Mouse (Mus musculus) cerebellum, postnatal 25 days (tissue): ENCODE measurements at regions not wholly inside any gene's neighbourhood (a gene's known extent, or its start where the extent isn't known, plus 50 kb on each side); places are given as distances from the start of the nearest gene placed in this dataset.

ENCODE experiments used
- DNase-seq, 2 experiments: peaks; one replicate each; pipeline ENCODE4 v3.0.0; 2021; ENCODE audit warnings: mixed read lengths in 2 of 2

DNA sequence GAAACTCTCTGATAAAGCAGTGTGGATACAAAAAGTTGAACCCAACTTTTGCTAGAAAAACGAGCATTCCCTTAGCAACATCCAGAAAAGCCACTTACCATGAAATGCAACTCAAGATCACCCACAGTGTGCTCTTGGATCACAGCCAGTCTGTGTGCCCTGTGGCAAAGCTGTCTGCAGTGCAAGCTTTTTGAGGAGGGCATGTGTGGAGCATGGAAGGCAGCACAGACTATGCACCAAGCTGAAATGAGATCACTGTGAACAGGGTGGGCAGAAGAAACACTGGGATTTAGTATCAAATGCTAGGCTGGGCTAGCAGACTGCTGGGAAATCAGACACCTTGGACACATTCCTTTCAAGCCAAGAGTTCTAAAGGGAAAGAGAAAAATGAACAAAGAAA, 162.4 kb downstream of the Sim1 start:
- DNase-seq: peak in 1 of 2 experiments; percentile 12

DNA sequence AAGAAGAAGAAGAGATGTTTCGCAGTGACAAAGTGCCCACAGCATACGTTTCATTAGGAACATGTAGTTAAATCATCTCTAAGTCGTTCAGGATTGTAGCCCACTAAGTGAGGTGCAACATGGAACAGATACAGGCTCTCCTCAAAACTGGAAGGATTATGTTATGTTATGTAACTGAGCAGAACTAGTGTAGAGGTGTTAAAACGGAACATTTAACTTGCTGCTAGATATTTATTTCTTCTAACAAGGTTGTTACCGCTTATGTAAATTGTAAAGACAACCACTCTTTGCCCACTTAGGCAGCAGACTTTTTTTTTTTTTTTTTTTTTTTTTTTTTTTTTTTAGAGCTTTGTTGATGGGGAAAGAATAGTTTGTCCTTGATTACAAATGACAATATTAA, 163.8 kb downstream of the Sim1 start:
- DNase-seq: no peak

DNA sequence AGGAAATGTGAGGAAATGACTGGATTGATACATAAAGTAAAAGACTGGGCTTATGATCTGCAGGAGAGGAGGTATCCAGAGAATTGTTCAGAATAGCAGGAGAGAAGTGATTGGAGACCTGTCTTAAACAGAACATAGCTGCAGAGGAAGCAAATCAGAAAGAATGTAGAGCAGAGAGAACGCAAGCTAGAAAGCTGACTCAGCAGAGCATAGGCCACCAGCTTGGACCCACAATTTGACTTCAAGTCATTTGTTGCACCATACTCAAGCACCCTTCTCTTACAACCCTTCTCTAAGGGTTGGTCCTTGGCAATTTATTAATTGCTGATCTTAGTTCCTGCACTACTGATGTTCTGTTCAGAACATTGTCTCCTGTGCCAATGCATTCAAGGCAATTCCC, 207.0 kb downstream of the Sim1 start:
- DNase-seq: no peak

DNA sequence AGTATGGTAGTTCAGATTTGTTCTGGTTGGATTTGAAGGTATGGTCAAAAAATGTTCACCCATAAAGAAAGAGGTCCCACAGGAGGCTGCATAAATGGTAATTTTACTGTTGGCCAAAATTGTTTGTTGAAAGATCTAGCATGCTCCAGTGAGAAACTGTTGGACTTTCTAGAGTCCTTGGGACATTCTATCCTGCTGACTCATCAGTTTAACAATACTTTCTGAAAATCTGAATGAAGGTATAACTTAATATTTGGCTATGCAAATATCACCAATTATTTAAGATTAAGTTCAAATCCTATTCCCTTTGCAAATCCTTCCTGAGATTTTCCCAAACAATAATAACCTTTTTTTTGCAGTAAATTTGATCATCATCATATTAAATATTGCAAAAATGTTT, 257.3 kb downstream of the Sim1 start:
- DNase-seq: no peak

DNA sequence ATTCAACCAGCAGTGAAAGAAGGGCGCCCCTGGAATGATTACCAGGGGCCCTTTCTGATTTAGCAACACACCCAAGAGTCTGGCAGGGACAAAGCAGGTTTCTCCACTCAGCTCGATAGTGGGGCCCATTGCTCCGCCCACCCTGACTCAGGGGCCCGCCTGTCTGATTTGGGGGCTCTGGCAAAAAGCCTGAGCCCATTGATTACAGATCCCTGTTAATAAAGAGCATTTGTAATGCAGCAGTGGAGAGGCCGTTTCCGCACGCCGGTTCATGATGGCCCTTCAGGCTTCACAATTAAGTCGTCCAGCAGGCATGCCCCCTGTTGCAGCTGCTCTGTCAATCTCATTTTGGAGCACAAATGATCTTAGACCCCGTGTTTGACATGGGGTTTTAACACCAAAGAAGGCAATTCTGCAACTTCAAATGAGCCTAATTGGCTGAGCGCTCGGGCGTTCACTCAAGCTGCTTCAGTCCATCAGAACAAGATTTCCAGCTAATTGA, 259.0 kb downstream of the Sim1 start:
- no peak for DNase-seq

DNA sequence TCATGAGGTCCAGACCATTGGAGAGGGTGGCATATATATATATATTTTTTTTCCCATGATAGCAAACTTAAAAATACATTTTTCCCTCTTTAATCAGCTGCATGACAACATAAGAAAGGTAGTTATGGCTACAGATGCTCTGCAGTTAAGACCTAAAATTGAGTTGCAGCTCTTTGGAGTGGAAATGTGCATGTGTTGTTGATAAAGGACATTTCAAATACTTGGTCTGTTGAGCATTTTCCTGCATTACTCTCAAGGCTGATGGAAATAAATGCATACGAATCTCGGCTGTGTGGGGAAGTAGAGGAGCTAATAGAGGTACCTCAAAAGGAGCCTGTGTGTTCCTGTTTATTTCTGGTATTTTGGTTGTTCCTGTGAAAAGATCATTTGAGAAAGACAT, 259.5 kb downstream of the Sim1 start:
- DNase-seq: no peak

DNA sequence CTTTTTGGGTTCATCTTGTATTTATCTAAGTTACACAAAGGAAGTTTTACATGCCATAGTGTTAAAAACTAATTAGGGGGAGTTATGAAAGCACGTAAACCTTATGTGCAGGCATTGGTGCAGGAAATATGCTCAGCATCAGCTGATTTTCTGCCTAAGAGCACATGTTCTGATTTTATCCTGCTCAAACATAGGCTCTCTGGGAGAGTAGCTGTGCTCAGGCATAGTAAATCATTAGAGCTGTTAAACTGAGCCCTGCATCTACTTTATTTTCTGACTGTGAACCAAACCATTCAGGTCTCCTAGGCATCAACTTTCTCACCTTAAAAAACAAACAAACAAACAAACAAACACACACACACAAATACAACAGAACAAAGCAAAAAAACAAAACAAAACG, 260.2 kb downstream of the Sim1 start:
- no peak for DNase-seq

DNA sequence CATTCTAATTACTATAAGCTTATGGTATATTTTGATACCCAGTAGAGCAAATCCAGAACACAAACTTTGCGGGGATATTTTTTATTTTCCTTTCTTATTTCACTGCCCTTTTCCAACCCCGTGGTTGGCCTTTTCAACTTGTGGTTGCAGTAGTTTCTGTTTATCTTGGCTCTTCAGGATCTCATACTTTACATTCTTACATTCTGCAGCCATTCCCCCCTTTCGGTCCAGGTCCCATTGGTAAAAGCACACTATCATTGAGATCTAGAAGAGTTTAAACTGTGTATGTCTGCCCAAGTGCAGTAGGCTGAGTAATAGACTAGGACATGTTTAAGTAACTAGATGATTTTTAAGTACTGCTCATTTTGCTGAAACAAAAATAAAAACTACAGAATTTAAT, 279.1 kb downstream of the Sim1 start:
- DNase-seq: no peak

DNA sequence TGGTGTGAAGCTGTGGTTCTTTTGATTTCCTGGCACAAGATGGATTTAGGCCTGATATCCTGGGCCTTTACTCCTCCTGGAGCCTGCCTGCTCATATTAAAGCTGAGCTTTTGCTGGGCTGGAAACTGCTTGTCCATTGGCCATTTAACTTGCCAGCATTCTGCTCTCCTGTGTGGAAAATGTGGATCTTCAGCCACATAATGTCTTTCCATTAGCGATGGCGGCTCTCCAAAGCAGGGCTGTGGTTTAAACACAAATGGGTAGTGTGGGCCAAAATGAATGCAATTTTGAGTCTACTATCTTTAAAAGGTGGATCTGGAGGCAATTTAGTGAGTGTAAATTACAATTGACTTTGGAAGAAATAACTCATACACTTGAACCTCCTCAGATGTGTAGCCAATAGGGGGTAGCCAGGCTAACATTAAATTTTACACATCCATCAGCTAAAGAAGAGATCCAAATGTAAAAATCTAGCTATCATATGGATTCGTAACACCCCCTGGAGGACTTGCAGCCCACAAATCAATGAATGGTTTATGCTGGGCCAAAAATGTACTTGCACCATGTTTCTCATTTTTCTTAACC, 281.5 kb downstream of the Sim1 start:
- no peak for DNase-seq

DNA sequence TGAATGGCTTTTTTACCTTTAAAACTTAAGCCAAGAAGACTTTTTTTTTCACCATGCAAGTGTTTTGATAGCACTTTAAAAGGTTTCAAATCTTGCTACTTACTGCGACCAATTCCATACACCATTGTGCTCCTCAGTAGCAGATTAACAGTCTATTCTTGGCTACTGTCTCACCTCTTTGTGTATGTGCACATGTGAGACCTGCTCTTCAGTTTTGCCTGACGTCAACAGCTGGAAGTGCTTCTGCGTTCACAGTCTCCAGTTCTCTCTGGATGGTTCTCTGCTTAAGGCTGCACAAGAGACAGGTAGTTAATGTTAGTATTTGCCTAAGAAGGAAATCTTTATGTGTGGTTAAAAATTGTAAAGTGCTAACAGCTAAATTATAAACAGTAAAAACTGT, 282.1 kb downstream of the Sim1 start:
- no peak for DNase-seq

DNA sequence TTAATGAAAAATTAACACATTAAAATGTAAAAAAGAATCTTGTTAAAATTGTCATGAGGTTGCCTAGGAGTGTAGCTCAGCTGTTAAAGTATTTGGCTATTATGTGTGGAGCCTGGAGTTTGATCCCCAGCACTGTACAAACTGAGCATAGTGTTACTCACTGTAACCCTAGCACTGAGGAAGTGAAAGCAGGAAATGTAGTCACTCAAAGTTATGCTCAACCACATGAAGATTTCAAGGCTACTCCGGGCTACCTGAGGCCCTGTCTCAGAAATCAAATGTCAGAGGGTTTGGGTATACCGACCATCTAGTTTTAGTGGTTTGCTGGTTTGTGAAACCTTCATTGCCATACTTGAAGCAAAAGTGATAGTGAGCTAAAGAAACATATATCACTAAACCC, 287.2 kb downstream of the Sim1 start:
- no peak for DNase-seq

DNA sequence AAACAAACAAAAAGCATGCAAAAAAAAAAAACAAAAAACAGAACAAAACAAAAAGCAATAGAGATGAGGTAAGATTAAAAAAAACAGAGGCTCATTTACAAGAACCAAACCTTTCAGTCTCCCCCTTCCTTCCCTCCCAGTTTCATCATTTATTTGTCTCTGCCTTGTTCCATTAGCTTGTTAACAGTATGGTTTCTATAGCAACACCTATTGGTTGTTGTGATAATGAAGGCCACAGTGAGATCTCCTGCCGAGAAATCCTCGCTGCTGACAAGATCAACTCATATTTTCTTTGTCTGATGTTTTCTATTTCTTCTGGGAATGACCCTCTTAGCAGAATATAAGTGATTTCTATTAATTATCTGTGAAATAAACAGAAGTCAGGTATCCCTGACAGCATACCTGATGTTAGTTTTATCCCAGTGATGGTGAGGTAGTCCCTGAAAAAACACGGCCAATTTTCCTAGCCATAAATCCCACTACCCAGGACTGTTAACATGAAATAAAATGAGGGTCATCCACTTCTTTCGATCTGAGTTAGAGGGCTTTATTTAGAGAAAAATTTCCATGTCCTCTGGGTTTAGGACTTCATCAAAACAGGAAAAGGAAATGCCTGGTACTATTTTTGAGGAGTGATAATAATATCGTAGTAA, 288.9 kb upstream of the Gm49339 start:
- no peak for DNase-seq

DNA sequence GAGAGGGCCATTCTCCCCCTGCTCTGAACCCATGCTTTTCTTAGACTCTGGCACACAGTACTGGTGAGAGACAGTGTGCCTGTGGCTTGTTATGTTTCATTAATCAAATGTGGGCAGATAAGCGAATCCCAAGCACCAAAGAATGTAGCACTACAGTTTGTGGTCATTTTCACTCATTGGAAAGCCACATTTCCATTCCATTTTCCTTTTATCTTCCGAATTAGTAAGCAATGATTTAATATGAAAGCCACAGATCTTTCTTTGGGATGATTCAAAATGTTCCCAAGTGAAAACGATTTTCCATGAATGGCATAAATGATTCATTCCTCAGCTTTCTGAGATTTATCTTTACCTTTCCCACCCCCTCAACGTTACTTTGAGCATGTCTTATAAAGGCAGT, 260.9 kb upstream of the Gm49339 start:
- no peak for DNase-seq

DNA sequence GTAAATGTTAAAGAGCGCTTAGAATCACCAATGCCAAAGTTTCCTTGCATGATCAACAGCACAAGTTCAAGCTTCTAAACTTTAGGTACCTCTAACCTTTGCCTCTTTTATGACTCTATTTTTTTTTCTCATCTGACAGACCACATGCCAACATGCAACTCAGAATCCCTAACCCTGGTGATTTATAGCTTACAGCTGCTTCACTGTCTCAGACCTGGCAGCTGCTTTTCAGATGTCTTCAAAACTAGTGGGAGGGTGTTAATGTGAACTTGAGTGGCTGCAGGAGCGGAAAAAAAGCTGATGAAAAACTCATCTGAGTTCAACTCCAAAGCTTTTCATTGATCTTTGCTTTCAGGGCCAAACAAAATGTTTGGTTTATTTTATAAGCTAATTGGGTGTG, 246.8 kb upstream of the Gm49339 start:
- no peak for DNase-seq

DNA sequence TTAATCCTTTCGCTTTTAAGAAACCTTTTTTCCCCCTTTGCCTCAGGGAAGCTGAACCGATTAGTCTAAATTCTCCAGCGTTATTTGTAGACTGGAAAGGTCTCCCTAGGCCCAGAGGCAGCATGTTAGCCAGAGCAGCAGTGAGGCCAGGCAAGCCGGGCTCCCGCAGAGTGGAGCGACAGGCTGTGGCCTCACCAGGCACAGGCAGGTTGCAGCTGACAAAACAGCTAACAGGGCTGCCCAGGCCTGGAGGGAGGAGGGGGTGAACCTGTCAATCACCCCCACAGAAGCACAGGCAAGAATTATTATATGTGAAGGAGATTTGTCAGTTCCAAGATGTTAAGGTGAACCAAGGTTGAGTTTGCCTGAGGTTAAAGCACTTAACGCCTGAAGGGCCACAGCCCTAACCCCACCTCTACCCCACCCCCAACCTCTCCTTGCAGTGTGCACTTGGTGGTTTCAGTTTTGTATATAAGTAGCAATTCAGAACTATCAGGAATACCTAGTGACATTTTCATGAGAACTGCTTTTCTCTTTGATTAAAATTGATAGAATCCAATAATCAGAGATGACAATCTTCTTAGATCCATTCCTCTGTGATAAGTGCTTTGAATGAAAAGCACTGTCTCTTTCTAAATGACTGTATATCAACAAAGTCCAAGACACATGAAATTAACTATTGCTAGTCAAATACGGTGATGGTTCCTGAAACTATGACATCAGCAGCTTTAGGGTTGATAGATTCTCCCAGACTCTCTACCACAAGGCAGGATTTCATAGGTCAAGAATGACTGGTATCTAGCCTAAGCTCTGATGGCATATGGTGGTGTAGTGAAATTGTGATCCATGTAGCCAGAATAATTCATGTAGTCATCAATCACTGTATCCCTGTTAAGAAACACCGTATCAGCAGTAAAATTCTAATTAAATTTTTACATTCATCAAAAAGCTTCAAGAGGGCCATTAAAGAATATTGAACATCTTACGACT, 244.5 kb upstream of the Gm49339 start:
- peak; percentile 14 to 42 for DNase-seq

DNA sequence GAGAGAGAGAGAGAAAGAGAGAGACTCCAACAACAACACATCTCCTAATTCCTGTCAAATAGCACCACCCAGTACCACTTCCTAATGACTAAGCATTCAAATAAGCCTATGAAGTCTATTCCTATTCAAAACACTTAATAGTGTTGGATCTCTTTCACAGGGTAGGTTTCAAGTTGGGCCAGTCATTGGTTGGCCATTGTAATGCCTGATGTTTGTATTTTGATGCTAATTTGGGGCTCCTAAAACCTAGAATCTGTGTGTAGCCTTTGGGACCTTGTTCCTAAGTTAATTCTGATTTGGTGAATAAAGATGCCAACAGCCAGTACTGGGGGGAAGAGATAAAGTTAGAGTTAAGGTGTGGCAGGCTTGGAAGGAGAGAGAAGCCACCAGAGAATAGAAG, 242.3 kb upstream of the Gm49339 start:
- no peak for DNase-seq

DNA sequence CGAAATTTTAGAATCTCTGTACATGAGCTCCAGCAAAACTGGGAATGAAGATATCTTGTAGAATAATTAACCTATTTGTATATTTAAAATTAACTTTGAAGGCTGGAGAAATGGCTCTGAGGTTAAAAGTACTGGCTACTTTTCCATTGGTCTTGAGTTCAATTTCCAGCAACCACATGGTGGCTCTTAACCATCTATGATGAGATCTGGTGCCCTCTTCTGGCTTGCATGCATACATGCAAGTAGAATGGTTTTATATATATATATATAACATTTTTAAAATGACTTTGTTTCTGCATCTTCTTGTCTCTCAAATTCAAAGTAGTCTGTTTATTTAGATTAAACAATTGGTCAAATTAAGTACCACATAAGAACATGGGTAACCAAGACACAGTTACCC, 227.0 kb upstream of the Gm49339 start:
- no peak for DNase-seq

DNA sequence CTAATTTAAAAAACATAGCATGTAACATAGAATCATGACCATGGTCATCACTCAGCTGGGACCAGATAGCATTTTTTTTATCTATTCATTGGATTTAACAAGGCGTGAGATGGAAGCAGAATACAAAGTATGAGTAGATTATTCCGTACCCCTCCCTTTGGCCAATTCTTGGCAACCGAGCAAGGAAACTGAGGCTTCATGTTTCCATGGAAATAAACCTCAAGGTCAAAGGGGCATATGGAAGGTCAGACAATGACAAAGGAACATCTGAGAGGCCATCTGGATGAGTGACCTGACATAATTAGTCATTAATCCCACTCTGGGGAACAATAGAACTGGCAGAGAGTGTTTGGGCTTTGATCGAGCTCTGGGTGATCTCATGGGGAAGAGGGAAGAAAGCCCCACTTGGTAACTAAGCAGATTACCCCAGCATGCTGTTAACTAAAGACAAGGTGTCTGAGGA, 222.8 kb upstream of the Gm49339 start:
- no peak for DNase-seq

DNA sequence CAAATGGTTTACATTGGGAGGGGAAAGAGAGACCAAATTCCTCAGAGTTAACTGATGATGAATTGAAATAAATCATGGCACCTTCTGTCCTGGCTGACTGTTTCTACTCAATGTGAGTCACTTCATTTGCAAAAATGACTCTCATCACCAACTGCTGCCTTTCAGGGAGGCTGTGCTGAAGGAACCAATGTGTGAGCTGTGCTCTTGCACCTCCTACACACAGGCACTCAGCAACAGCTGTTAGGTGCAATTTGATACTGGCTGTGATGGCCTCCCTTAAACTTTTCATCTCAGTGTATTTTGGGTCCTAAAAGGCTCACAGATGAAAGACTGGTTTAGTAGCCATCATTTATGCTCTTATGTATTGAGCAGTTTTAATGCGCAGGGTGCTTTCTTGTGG, 209.0 kb upstream of the Gm49339 start:
- DNase-seq: no peak

DNA sequence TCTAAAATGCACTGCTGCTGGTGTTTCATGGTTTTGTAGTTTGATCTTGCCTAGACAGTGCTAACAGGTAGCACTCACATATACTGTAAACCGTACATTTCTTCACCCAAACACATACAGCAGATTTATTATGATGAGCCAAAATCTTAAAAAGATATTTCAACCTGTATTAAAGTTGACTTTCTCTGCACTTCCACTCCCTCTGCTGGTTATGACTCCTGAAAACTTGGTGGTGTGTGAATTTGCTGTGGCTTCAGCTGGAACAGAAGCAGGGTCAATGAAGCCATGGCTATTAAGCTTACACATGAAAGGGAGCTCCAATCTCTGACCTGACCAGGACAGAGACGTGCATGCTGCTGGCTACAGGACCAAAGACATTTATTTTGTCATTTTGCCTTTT, 202.2 kb upstream of the Gm49339 start:
- DNase-seq: no peak

DNA sequence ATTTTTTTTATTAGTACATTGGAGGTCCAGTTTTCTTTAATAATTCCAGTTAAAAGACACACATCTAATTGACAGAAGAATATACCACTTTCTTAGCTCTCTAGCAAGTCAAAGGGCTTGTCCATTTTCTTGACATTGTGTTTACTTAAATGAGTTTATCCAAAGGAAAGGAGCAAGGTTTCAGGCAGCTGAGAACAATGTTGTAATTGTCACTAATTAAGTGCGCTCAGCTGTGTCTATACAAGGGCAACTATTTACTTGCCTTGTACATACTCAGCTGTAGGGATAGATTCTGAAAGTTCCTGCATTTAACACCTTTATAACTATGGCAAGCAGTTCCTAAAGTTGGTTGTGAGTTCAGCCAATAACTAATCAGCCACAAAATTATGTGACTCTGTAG, 198.0 kb upstream of the Gm49339 start:
- no peak for DNase-seq

DNA sequence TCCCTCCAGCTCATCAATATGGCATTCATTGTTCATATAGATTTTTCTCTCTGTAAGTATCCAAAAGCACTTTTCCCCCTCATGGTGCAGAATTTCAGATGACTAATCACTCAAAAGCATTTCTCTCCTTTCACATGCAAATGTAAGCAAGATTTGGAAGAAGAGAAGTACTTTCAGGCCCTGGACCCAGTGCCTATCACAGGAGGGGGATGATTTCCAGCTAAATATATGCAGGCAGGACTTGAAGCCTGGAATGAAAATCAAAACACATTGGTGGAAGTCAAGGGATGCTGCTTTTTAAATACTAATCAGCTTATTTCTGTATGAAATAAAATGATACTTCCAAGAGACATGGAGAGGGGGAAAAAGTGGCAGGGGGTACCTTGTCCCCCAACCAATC, 195.9 kb upstream of the Gm49339 start:
- no peak for DNase-seq

DNA sequence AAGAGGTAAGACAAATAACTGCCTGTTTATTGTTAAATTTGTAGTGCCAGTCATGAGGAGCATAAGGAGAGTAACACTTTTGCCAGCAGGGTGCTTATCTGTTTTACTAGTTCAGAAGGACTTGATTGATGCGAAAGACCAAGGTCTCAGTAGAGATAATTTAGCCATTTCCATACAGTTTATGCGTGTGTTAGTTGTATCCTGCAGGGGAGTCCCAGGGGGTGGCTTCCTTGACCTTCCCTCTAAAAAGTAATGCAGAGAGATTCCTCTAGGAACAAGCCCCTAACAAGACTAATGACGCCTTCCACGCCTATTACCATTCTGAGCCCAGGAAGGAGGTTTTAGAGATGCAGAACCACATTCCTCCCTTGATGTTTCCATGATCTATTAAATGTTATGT, 192.6 kb upstream of the Gm49339 start:
- no peak for DNase-seq
